Mouse (Mus musculus): Measurements from ENCODE around the gene Adarb2. TPM values are rescaled to one million over a fixed set of nuclear protein-coding genes. Genes with fewer than 3 reads are reported as not detected.

Gene Adarb2
- polyA plus RNA-seq, 1 experiment from 2014 or later = 26.3 TPM

DNA sequence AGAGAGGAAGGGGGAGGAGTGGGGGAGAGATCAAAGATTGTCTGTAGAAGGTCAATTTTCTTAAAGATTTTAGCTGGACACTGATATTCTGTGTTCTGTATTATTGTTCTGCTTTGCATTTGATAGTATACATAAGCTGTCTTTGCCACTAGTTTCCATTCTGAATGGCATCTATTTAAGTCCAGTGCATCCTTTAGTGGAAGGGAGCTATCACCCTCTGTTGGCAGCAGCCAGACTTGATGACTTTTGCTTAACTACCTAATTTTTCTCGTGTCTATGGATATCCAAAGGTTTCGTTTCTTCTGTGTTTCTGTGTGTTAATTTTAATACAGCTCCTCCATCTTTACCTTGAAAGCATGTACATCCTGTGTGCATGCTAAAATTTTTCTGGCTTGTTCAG lies 419.6 kb downstream of the Adarb2 start:
- no peak for ATAC-seq (ENCODE audit: low FRiP score)
- H3K4me3 ChIP-seq = no peak overlapping the region

GRCm38 (mm10) chr13:8629565-8629964 lies 426.9 kb downstream of the Adarb2 start:
- Histone ChIP-seq H3K4me1 (0 out of 2 replicates have a peak, but pooled peaks cover 7% of the 10 kb centered on the region), H3K9ac (no peak overlapping the region), H3K27me3 (no peaks in the 10 kb centered on the region), H3K4me2 (replicated peaks) (no peak overlapping the region), H3K27ac (no peak overlapping the region), H3K4me3 (no peak overlapping the region), H3K9me3 (replicated peaks) (no peaks in the 10 kb centered on the region), H3K36me3 (no peaks in the 10 kb centered on the region)
- 79% methylated on average over 6 of the region's 6 CpGs for WGBS
- ATAC-seq (ENCODE audit: low FRiP score) = no peak

More for the DNA sequence above, 419.6 kb downstream of the Adarb2 start:
- no peaks in the 10 kb centered on the region for H3K27me3 ChIP-seq
- no peak overlapping the region for H3K9ac ChIP-seq
- no peaks in the 10 kb centered on the region for H3K36me3 ChIP-seq
- no peaks in the 10 kb centered on the region for H3K9me3 ChIP-seq (replicated peaks)
- 86% methylated on average over 2 of the region's 2 CpGs for whole genome bisulfite sequencing
- no peak overlapping the region for H3K27ac ChIP-seq
- no peak overlapping the region for H3K4me2 ChIP-seq (replicated peaks)
- H3K4me1 ChIP-seq = no peaks in the 10 kb centered on the region

DNA sequence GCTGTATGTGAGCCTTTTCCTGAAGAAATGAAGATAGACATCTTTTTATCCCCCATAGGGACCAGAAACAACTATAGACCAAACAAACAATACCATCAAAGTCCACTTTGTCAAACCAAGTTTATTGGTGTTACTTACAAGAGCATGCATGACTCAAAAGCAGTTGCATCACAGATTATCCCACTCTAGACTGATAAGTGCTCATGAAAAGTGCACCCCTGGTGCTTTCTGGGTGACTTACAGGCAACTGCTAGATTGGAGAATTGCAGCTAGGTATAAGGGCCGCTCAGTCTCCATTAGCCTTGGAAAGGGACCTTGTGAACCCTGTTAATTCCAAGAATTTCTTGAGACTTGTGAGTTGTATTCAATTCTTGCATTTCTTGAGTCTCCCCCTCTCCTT lies 429.0 kb downstream of the Adarb2 start:
- no peaks in the 10 kb centered on the region for H3K27me3 ChIP-seq
- no peaks in the 10 kb centered on the region for H3K9me3 ChIP-seq (replicated peaks)
- ATAC-seq (ENCODE audit: low FRiP score) = no peak
- no peak overlapping the region for H3K9ac ChIP-seq
- 88% methylated on average over 1 of the region's 1 CpGs for WGBS
- no peak overlapping the region for H3K27ac ChIP-seq
- no peak overlapping the region for H3K4me3 ChIP-seq
- H3K36me3 ChIP-seq = no peaks in the 10 kb centered on the region
- H3K4me2 ChIP-seq (replicated peaks) = no peak overlapping the region
- H3K4me1 ChIP-seq = 0 out of 2 replicates have a peak, but pooled peaks cover 7% of the 10 kb centered on the region

DNA sequence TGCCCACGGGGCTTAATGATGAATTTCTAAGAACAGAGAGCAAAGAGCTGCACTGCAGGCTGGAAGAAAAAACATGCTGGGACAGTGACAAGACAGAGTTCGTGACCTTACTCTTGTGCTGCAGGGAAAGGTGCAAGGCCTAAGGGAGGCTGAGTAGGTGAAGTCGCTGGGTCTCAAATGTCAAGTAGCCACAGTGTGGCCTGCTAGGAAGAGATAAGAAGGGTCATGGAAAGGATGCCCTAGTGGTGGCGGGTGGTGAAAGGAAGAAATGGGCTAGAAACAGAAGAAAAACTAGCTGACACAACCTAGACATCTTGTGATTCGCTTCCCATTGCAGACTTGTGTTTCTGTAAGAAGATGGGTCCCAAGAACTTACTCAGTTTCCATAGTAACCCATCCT lies 429.4 kb downstream of the Adarb2 start:
- Histone ChIP-seq H3K4me3 (no peak overlapping the region), H3K9me3 (replicated peaks) (no peaks in the 10 kb centered on the region), H3K27me3 (no peaks in the 10 kb centered on the region), H3K36me3 (no peaks in the 10 kb centered on the region), H3K4me2 (replicated peaks) (no peak overlapping the region), H3K27ac (no peak overlapping the region), H3K4me1 (0 out of 2 replicates have a peak, but pooled peaks cover 7% of the 10 kb centered on the region), H3K9ac (no peak overlapping the region)
- WGBS = 53% methylated on average over 5 of the region's 5 CpGs
- ATAC-seq (ENCODE audit: low FRiP score) = no peak

GRCm38 (mm10) chr13:8633385-8634337 lies 431.0 kb downstream of the Adarb2 start:
- ATAC-seq (ENCODE audit: low FRiP score) = no peak
- H3K9me3 ChIP-seq (replicated peaks) = no peaks in the 10 kb centered on the region
- no peak overlapping the region for H3K4me2 ChIP-seq (replicated peaks)
- no peaks in the 10 kb centered on the region for H3K36me3 ChIP-seq
- H3K9ac ChIP-seq = no peak overlapping the region
- 63% methylated on average over 5 of the region's 5 CpGs for WGBS
- H3K4me1 ChIP-seq = 0 out of 2 replicates have a peak, but pooled peaks cover 7% of the 10 kb centered on the region
- no peak overlapping the region for H3K27ac ChIP-seq
- H3K4me3 ChIP-seq = no peak overlapping the region
- no peaks in the 10 kb centered on the region for H3K27me3 ChIP-seq

DNA sequence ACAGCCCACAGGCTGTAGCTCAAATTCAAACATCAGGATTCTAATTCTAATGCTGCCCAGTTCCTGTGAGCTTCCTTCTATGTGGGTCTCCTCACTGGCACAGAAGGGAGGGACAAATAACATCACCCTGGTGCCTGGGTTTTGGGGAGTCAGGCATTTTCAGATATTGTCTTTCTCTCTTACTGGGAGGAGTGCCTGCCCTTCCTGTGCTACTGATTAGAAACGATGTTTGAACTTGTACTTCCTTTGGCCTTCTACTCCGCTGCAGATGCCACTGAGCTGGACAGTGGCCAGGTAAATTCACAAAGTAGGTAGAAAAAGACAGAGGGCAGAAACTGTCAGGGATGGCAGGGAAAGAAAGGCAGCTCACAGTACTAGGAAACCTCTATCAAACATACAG lies 439.4 kb downstream of the Adarb2 start:
- no peak overlapping the region for H3K4me3 ChIP-seq
- no peaks in the 10 kb centered on the region for H3K36me3 ChIP-seq
- ATAC-seq (ENCODE audit: low FRiP score) = no peak
- no peak overlapping the region for H3K9ac ChIP-seq
- H3K27ac ChIP-seq = no peak overlapping the region
- 91% methylated on average over 2 of the region's 2 CpGs for WGBS
- H3K27me3 ChIP-seq = no peaks in the 10 kb centered on the region
- H3K4me2 ChIP-seq (replicated peaks) = no peak overlapping the region
- H3K4me1 ChIP-seq = no peaks in the 10 kb centered on the region
- no peaks in the 10 kb centered on the region for H3K9me3 ChIP-seq (replicated peaks)

DNA sequence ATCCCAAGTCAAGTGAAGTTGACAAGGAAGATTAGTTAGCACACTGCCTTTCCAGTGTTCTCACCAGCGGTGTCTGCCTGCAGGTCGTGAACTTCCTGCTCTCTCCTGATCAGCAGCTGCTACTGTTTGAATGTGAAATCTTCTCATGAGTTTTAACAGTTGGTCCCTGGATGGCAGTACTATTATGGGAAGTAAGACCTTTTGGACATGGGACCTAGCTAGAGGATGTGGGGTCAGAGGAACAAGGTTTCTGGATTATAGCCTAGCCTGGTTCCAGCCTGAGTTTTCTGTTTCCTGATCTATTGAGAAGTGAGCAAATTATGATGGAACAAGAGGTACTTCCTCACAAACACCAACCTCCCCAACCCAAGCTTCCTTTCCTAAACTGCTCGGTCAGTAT lies 441.3 kb downstream of the Adarb2 start:
- H3K9me3 ChIP-seq (replicated peaks) = no peaks in the 10 kb centered on the region
- H3K4me2 ChIP-seq (replicated peaks) = no peak overlapping the region
- 79% methylated on average over 3 of the region's 3 CpGs for WGBS
- no peaks in the 10 kb centered on the region for H3K36me3 ChIP-seq
- no peaks in the 10 kb centered on the region for H3K27me3 ChIP-seq
- H3K4me3 ChIP-seq = no peak overlapping the region
- H3K9ac ChIP-seq = no peak overlapping the region
- H3K4me1 ChIP-seq = no peaks in the 10 kb centered on the region
- no peak for ATAC-seq (ENCODE audit: low FRiP score)
- H3K27ac ChIP-seq = no peak overlapping the region

DNA sequence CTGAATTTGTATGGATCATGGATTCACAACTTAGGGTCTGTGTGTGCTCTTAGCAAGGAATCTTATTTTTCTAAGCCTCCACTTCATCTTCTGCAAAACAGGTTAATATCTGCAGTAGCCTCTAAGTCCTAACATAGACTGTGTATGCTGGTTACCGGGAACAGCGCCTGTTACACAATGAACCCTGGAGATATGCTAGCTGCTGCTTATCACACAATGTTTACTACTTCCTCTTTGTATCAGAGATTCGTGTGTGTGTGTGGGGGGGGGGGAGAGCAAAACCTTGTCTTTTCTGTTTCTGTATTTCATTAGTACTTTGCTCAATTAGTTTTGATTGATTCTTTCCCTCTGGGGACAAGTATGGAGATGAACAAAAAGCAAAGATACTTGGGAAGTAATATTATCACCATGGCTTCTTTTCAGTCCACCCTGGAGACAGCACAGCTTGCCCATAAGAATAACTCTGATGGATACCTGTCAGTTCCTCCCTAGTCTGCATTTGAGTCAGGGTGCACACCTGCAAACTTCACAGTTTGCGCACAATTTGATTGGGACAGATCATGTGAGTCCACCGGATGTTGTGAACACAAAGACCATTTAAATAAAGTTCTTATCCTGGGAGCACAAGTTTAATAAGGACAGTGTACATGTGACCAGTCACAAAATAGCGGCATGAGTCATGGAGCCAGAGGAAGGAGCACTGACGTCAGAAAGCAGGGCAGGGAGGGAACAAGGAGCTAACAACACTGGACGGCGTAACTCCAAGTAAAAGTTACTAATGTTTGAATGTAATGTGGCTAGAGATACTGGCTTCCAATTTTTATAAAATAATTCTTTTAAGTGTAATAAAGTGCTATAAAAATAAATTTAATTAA lies 442.4 kb downstream of the Adarb2 start:
- H3K4me2 ChIP-seq (replicated peaks) = no peak overlapping the region
- 83% methylated on average over 9 of the region's 9 CpGs for WGBS
- H3K4me3 ChIP-seq = no peak overlapping the region
- no peak overlapping the region for H3K27ac ChIP-seq
- no peaks in the 10 kb centered on the region for H3K27me3 ChIP-seq
- no peak overlapping the region for H3K9ac ChIP-seq
- no peaks in the 10 kb centered on the region for H3K4me1 ChIP-seq
- no peaks in the 10 kb centered on the region for H3K36me3 ChIP-seq
- H3K9me3 ChIP-seq (replicated peaks) = no peaks in the 10 kb centered on the region
- ATAC-seq (ENCODE audit: low FRiP score) = no peak

DNA sequence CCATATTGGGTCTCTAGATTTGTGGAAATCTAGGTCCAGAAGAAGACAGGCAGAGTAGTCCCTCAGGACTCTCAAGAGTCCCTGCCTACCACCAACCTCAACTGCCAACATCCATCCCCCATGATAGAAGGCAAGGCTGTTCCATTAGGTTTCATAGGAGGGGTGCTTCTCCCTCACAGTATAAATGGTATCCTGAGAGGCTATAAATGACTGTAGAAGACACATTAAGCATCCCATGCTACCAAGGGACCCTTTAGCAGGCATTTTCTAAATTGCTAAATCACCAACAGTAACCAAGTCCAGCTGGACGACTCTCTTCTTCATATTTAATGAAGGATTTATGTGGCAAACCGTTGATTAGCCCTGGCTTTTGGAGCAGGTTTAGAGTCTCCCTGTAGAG lies 446.6 kb downstream of the Adarb2 start:
- no peak overlapping the region for H3K27ac ChIP-seq
- H3K27me3 ChIP-seq = no peaks in the 10 kb centered on the region
- no peaks in the 10 kb centered on the region for H3K36me3 ChIP-seq
- 69% methylated on average over 2 of the region's 2 CpGs for WGBS
- no peaks in the 10 kb centered on the region for H3K4me1 ChIP-seq
- H3K9ac ChIP-seq = no peak overlapping the region
- H3K4me2 ChIP-seq (replicated peaks) = no peak overlapping the region
- ATAC-seq (ENCODE audit: low FRiP score) = no peak; the same call in 1 of the 2 replicates
- H3K4me3 ChIP-seq = no peak overlapping the region
- H3K9me3 ChIP-seq (replicated peaks) = no peaks in the 10 kb centered on the region

GRCm38 (mm10) chr13:8664615-8665240 lies 462.1 kb downstream of the Adarb2 start:
- ATAC-seq (ENCODE audit: low FRiP score) = peak; percentile 73
- Histone ChIP-seq H3K4me3 (no peak overlapping the region), H3K4me1 (no peaks in the 10 kb centered on the region), H3K27me3 (no peaks in the 10 kb centered on the region), H3K9me3 (replicated peaks) (no peaks in the 10 kb centered on the region), H3K4me2 (replicated peaks) (no peak overlapping the region), H3K9ac (no peak overlapping the region), H3K27ac (no peak overlapping the region), H3K36me3 (no peaks in the 10 kb centered on the region)
- 82% methylated on average over 9 of the region's 9 CpGs for WGBS

DNA sequence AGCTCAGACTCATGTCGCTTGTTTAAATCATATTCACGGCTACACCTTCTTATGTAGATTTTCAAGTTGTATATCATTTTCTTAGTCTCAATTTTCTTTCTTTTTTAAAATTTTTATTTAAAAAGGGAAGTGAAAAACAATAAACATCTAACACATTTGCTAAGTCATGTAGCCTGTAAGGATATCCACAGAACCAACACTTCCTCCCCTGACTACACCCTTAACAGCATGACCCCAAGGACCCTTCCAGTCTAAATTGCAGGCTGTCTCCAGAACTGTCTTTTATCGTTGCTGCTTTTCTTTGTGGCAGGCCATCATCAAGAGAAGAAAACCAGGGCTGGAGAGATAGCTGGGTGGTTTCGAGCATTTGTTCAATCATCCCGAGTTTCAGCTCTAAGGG lies 474.5 kb downstream of the Adarb2 start:
- no peak overlapping the region for H3K9ac ChIP-seq

More for the DNA sequence above, 474.5 kb downstream of the Adarb2 start:
- WGBS = 78% methylated on average over 5 of the region's 5 CpGs
- H3K27me3 ChIP-seq = no peaks in the 10 kb centered on the region
- no peak overlapping the region for H3K27ac ChIP-seq
- H3K4me3 ChIP-seq = no peak overlapping the region
- H3K4me1 ChIP-seq = peaks cover 6% of the 10 kb centered on the region; the same call in 1 of the 2 replicates
- no peaks in the 10 kb centered on the region for H3K36me3 ChIP-seq
- no peaks in the 10 kb centered on the region for H3K9me3 ChIP-seq (replicated peaks)
- no peak for ATAC-seq (ENCODE audit: low FRiP score)
- H3K4me2 ChIP-seq (replicated peaks) = no peak overlapping the region

Data from hindbrain, embryonic 12.5 days (tissue).